Mouse (Mus musculus) gastrocnemius, postnatal 14 days (tissue): ENCODE measurements around the gene Plekhf1. TPM values are rescaled to one million over a fixed set of nuclear protein-coding genes. Genes with fewer than 3 reads are reported as not detected.
A peak's percentile ranks its signal among the peaks of the same experiment; 100 is the strongest.

ENCODE experiments used
- DNase-seq: peaks from one replicate; pipeline ENCODE4 v3.0.0; 2021; ENCODE audit warnings: mixed read lengths
- intact Hi-C: fragments of 180-260 bp; cut with DNase I; formaldehyde crosslinking; loops from one replicate; pipeline ENCODE4 v1.15.1; 2025; ENCODE audit warnings: low total_unique reads
- total RNA-seq, 2 experiments: library from RNA; stranded (reverse); gene quantifications; 2 replicates each; pipeline ENCODE4 v1.2.3; 2021

Gene Plekhf1
- total RNA-seq, 2 experiments from 2014 or later, result 4.9 to 9.7 TPM

DNA sequence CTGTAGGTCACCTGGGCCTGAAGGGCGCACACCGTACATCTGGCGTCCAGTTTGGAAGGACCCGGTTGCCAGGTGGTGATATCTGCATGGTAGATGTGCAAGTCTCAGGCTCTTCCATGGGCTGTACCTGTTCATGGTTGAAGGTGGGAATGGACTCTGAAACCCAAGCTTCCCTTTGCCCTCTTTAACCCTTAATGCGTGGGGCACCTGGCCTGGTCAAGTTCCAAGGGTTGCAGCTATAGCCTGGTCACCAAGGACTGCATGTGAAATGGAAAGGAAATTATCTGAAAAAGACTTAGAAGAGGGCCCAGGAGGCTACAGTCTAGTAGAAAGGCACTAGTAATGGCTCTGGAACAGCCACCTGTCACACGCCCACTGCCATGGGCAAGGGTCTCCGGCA is 7.0 kb downstream of the Plekhf1 start:
- intact Hi-C loops, result no loop called here
- DNase-seq, result no peak

- DNase-seq, result no peak
- intact Hi-C loops, result no loop called here
Measured at GRCm38 (mm10) chr7:38219526-38219925, 8.3 kb downstream of the Plekhf1 start.

- intact Hi-C loops, result no loop called here
- DNase-seq, result peak; percentile 46
Measured at GRCm38 (mm10) chr7:38218631-38219367, 9.0 kb downstream of the Plekhf1 start.

DNA sequence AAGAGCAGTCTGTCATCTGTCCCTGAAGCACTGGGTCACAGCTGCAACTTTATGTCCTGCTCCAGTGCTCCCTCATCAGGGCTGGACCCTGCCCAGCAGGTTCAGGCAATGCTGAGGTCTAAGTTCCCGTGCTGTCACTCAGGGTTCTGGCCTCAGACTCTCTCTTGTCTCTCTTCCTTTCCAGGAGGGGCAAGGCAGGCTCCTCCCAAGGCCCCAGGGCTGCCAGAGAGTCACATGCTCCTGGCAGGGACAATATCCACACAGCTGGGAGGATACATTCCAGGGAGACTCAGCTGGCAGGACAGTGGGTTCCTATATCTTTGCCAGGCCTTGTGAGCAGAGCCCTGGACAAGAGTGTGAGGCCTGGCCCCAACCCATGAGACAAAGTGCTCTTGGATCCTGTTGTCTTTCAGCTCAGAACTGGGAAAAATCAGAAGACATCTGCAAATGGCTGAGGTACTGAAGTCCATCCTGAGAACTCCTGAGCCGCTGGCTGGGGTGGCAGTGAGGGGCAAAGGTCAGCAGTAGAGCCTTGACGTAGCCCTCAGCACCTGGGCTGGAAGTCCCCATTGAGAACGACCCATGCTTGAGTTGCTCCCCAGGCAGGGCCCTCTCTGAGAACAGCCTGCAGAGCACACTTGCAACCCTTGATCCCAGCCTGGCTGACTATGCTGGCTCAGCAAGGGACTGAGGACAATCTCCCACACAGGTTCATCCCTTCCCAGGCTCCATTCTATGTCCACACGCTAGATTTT is 10.2 kb downstream of the Plekhf1 start:
- intact Hi-C loops, result no loop called here
- peak; percentile 94 for DNase-seq

DNA sequence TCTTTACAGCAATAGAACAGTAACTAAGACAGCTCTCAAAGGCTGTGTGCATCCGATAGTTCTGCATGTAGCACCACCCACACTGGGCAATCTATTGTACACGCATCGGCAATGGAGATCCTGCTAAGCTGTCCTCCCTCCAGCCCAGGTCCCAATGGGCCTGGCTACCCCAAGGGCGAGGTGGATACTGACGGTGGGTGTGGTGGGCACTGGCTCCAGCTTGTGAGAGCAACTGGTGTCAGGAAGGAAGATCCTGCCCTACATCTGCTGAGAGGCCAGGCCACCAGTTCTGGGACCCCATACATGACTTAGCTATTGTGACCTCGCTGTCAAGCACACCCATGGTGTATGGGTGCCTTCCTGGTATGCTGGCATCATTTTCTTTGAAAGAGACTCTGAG is 12.1 kb downstream of the Plekhf1 start:
- intact Hi-C loops, result no loop called here
- no peak for DNase-seq

- no peak for DNase-seq
- intact Hi-C loops, result no loop called here
Measured at GRCm38 (mm10) chr7:38215281-38215680, 12.5 kb downstream of the Plekhf1 start.

GRCm38 (mm10) chr7:38214473-38215214 is 13.2 kb downstream of the Plekhf1 start:
- intact Hi-C loops, result no loop called here
- no peak for DNase-seq

DNA sequence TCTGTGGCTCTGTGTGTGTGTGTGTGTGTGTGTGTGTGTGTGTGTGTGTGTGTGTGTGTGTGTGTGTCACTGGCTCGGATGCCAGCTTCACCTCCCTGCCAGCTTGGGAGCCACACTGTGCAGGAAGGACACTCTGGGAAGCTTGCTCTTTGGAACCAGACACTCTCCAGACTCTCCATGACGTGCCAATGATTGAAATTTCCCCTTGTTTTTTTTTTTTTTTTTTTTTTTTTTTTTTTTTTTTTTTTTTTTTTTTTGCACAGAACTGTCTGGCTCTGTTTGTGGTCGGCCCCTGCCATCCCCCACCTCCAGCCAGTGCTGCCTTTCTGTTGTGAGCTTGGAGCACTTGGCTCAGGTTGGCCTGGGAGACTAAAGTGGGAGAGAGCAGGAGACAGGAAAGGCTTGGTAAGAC is 15.2 kb downstream of the Plekhf1 start:
- intact Hi-C loops, result no loop called here
- DNase-seq, result no peak

DNA sequence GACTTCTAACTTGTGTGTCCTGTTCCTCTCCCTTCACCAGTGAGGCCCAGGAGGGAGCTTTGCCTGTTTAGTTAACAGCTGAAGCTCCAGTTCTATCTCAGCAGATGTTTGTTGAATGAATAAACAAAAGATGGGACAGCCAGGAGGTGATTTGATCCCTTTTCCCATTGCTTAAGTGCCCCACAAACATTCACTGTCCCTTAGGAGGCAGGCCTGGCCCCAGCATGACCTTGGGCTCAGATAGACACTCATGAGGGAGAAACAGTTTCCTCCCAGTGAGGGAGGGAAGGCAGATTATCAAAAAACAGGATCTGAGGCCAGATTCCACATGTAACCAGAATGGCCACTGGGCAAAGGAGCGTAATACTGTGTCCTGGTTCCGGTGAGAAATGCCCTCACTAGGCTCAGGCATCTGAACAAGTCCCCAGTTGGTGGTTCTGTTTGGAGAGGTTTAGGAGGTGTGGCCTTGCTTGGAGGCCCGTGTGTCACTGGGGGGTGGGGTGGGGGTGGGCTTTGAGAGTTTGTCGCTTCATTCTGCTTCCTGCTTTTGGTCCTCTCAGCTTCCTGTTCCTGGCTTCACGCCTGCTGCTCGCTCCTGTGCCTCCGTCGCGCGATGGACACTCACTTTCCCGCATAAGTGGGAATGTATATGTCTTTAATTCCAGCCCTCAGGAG is 18.2 kb downstream of the Plekhf1 start:
- intact Hi-C loops, result loop anchor here (5.0 kb wide), 1 partner anchor 58 kb away; no protein-coding TSS in a partner anchor
- DNase-seq, result no peak

DNA sequence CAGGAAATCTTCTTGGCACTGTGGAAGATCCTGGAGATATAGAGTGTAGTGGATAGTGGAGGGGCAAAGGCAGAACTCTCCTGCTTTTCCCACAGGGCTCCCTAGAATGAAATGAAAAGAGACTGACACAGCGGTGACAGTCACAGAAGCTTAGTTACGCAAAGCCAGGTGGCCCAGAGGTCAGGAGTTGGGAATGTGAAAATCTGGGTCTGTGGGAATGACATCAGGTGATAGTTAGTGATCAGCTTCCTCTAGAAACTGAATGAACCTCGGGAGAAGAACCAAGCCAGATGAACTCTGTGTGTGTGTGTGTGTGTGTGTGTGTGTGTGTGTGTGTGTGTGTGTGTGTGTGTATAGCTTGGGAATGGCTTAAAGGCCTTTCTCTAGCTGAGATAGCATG is 18.8 kb downstream of the Plekhf1 start:
- intact Hi-C loops, result loop anchor here (5.0 kb wide), 1 partner anchor 58 kb away; no protein-coding TSS in a partner anchor
- DNase-seq, result no peak

DNA sequence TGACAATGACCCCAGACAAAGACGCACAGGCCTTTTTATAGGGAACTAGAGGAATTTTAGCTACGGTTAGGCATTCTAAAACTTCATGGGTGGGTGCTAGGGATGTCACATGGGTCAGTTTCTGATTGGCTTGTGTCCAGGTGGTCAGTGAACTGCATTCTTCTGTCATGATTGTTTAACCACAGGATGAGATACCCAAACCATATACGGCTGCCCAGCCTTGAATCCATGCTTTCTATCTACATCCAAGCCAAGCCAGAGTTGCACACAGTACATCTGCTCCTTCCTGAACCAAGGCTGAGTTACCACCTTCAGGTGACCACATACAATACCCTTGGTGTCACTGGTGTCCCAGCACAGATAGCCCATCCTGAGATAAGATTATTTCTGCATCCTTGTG is 21.3 kb downstream of the Plekhf1 start:
- intact Hi-C loops, result loop anchor here (5.0 kb wide), 1 partner anchor 61 kb away; no protein-coding TSS in a partner anchor

GRCm38 (mm10) chr7:38205801-38206200 is 22.0 kb downstream of the Plekhf1 start:
- intact Hi-C loops, result loop anchor here (5.0 kb wide), 1 partner anchor 62 kb away; no protein-coding TSS in a partner anchor

More for the DNA sequence above, 21.3 kb downstream of the Plekhf1 start:
- no peak for DNase-seq

GRCm38 (mm10) chr7:38204314-38204713 is 23.5 kb downstream of the Plekhf1 start:
- intact Hi-C loops, result no loop called here
- no peak for DNase-seq

More at GRCm38 (mm10) chr7:38205801-38206200, 22.0 kb downstream of the Plekhf1 start:
- no peak for DNase-seq

GRCm38 (mm10) chr7:38201290-38201658 is 26.5 kb downstream of the Plekhf1 start:
- no peak for DNase-seq
- intact Hi-C loops, result no loop called here

GRCm38 (mm10) chr7:38200606-38201289 is 27.1 kb downstream of the Plekhf1 start:
- DNase-seq, result peak; percentile 86
- intact Hi-C loops, result no loop called here

- DNase-seq, result no peak
- intact Hi-C loops, result no loop called here
Measured at GRCm38 (mm10) chr7:38199907-38200605, 27.8 kb downstream of the Plekhf1 start.

DNA sequence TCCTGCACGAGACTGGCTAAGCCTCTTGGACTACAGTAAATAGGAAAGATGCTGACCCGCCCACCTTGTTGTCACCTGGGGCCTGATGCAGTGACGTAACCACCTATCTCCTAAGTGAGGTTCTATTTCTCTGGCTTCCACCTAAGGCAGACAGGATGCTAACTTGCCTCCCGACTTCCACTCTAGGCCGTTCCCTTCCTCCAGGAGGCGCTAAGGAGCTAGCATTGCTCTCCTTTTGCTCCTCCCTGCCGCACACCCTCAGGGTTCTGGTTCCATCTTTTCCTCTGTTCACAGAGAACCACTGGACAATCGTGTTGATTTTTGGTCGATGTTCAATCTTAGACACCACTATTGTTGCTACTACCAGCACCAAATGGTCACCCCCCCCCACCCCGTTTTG is 36.2 kb downstream of the Plekhf1 start:
- intact Hi-C loops, result no loop called here
- DNase-seq, result no peak

DNA sequence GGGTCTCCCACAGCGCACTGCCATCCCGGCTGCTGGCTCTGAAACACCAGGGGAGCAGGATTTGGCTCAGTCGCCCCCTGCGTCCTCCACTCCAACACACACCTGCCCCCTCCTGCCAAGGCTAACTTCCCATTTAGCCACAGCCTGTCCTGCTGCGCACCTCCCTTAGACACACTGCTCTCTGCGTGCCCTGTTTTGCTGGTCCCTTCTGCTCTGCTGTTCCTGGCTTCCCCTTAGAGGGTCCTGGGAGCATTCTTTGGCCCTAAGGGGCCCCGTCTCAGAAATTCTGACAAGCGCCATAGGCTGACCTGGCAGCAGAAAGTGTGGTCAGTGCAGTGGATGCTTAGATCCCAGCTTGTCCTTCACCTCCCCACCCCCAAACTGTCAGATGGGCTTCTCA is 36.7 kb downstream of the Plekhf1 start:
- no peak for DNase-seq
- intact Hi-C loops, result no loop called here
